Mouse (Mus musculus) thymus, postnatal 0 days (tissue): ENCODE measurements around the gene Guk1. TPM values are rescaled to one million over a fixed set of nuclear protein-coding genes. Genes with fewer than 3 reads are reported as not detected.

ENCODE experiments used
- DNase-seq: peaks from one replicate; pipeline ENCODE4 v3.0.0-alpha.2; 2015; ENCODE audit warnings: low spot score
- polyA plus RNA-seq: library from polyadenylated mRNA; unstranded; fragments of >200 nt; fragmentation: Nextera tagmentation; extraction: Ambion mirVana; gene quantifications from 2 replicates; pipeline ENCODE4 v1.2.1, GENCODE M21; 2015

Guk1 gene
- 92.3 and 93.0 TPM in 2 replicates for polyA plus RNA-seq

GRCm38 (mm10) chr11:59192059-59192386, at the start of gene Guk1:
Guk1 (minus strand) TSS chr11:59192212.
- no peak for DNase-seq

- DNase-seq = no peak
Measured at GRCm38 (mm10) chr11:59239796-59240195, 47.8 kb upstream of the Guk1 start.

GRCm38 (mm10) chr11:59239428-59239785, 47.4 kb upstream of the Guk1 start:
- DNase-seq = no peak

- no peak for DNase-seq
Measured at GRCm38 (mm10) chr11:59238525-59239427, 46.8 kb upstream of the Guk1 start.

GRCm38 (mm10) chr11:59232797-59233196, 40.8 kb upstream of the Guk1 start:
- DNase-seq = no peak

- peak; percentile 34 for DNase-seq
Measured at GRCm38 (mm10) chr11:59230144-59230760, 38.2 kb upstream of the Guk1 start.

GRCm38 (mm10) chr11:59228122-59228953, 36.3 kb upstream of the Guk1 start, which contains the start of gene Arf1:
Arf1 (minus strand) TSS chr11:59228270.
- DNase-seq = peak; percentile 98

- DNase-seq = no peak
Measured at GRCm38 (mm10) chr11:59227604-59228121, 35.7 kb upstream of the Guk1 start.

GRCm38 (mm10) chr11:59226787-59227603, 35.0 kb upstream of the Guk1 start:
- DNase-seq = no peak

- no peak for DNase-seq
Measured at GRCm38 (mm10) chr11:59226251-59226650, 34.2 kb upstream of the Guk1 start.

- no peak for DNase-seq
Measured at GRCm38 (mm10) chr11:59225167-59225566, 33.2 kb upstream of the Guk1 start.

GRCm38 (mm10) chr11:59224470-59224869, 32.5 kb upstream of the Guk1 start:
- no peak for DNase-seq

- no peak for DNase-seq
Measured at GRCm38 (mm10) chr11:59224025-59224424, 32.0 kb upstream of the Guk1 start.

- no peak for DNase-seq
Measured at GRCm38 (mm10) chr11:59222306-59222705, 30.3 kb upstream of the Guk1 start.

- DNase-seq = no peak
Measured at GRCm38 (mm10) chr11:59221604-59222003, 29.6 kb upstream of the Guk1 start.

- peak; percentile 44 for DNase-seq
Measured at GRCm38 (mm10) chr11:59219064-59219463, 27.1 kb upstream of the Guk1 start.

- DNase-seq = no peak
Measured at GRCm38 (mm10) chr11:59218389-59218998, 26.5 kb upstream of the Guk1 start.

GRCm38 (mm10) chr11:59216955-59217354, 24.9 kb upstream of the Guk1 start:
- no peak for DNase-seq

- DNase-seq = no peak
Measured at GRCm38 (mm10) chr11:59212892-59213494, 21.0 kb upstream of the Guk1 start.

- DNase-seq = peak; percentile 52
Measured at GRCm38 (mm10) chr11:59212320-59212719, 20.3 kb upstream of the Guk1 start.
